Comparison of ENCODE assay signal across 32 mouse cellular contexts in genomic region chr19:12421680-12422079, GRCm38 (mm10). TPM values are rescaled to one million over a fixed set of nuclear protein-coding genes. Genes with fewer than 3 reads are reported as not detected.
DNase-seq lines count a peak whose midpoint lies in the region; ATAC-seq and TF ChIP-seq lines count a peak whose summit lies in the region.
"Had no signal": no experiment of that assay in that cellular context is flagged by ENCODE, and none has a peak within 500 bp of the region (broad histone marks: within the 10 kb centered on the region; RNA-seq: fewer than 3 reads in every experiment).

No protein-coding gene starts in this region.

- peak; percentile 7 for TF ChIP-seq RAD21 in MEL (IDR thresholded peaks at IDR 0.05; ENCODE audit: low read depth, low read length)

- H3K4me3 ChIP-seq in MEL (ENCODE audit: control insufficient read depth in 1 of 2, insufficient read depth in 1 of 2, low read depth in 2 of 2, low read length in 2 of 2) = no peak overlapping the region
- H3K4me3 ChIP-seq in hindbrain, embryonic 16.5 days (ENCODE audit: low read length) = no peak overlapping the region
- H3K4me3 ChIP-seq: embryonic facial prominence, embryonic 15.5 days; erythroblast, embryonic 14.5 days; forebrain, embryonic 10.5 days; heart, embryonic 13.5 days; hindbrain, embryonic 15.5 days had no signal

- no peaks in the 10 kb centered on the region for H3K9me3 ChIP-seq in MEL (replicated peaks; ENCODE audit: insufficient read depth, low read length)
- no peaks in the 10 kb centered on the region for H3K9me3 ChIP-seq in hindbrain, embryonic 16.5 days (ENCODE audit: control insufficient read depth, low read length)
- H3K9me3 ChIP-seq: embryonic facial prominence, embryonic 15.5 days; forebrain, embryonic 10.5 days; G1E; heart, embryonic 13.5 days; hindbrain, embryonic 15.5 days had no signal

- no peak overlapping the region for H3K4me2 ChIP-seq in hindbrain, embryonic 16.5 days (ENCODE audit: low read length)
- H3K4me2 ChIP-seq: embryonic facial prominence, embryonic 15.5 days; heart, embryonic 13.5 days; hindbrain, embryonic 15.5 days had no signal

- DNase-seq in 3T3-L1 (ENCODE audit: low read depth, low spot score) = peak; percentile 37
- peak; percentile 40 for DNase-seq in 416B (ENCODE audit: low read depth)
- peak; percentile 13 for DNase-seq in MEL (ENCODE audit: low read depth, low spot score)
- peak; percentile 21 for DNase-seq in R1 (ENCODE audit: low read depth, low spot score)
- no peak for DNase-seq in right cerebral cortex, adult 2 months (ENCODE audit: low spot score in 2 of 2)
- no peak for DNase-seq in adrenal gland, adult 2 months
- DNase-seq: adrenal gland, postnatal 10 days; cerebellum, adult 11 months; cerebellum, adult 8-10 months; cerebellum, postnatal 14 days; embryo, embryonic 11 days; gastrocnemius, postnatal 36 days; heart, adult 11 months; heart, postnatal 36 days; kidney, adult 18-20 months had no signal

- no peaks in the 10 kb centered on the region for H3K36me3 ChIP-seq in MEL (ENCODE audit: control insufficient read depth in 1 of 2, insufficient read depth in 2 of 2, low read length in 2 of 2)
- no peaks in the 10 kb centered on the region for H3K36me3 ChIP-seq in hindbrain, embryonic 16.5 days (ENCODE audit: control insufficient read depth, insufficient read depth, low read length)
- H3K36me3 ChIP-seq: embryonic facial prominence, embryonic 15.5 days; forebrain, embryonic 10.5 days; G1E; heart, embryonic 13.5 days; hindbrain, embryonic 15.5 days had no signal

- 0 out of 6 replicates have a peak, but pooled peaks of 1 of the 3 experiments have one; percentile 8 for TF ChIP-seq CTCF in MEL (IDR thresholded peaks at IDR 0.05 in 2 of 3, conservative IDR thresholded peaks at IDR 0.05 in 1 of 3; ENCODE audit: control insufficient read depth in 1 of 3, insufficient read depth in 1 of 3, low read depth in 2 of 3, low read length in 3 of 3, poor library complexity in 1 of 3, severe bottlenecking in 1 of 3)

- ATAC-seq in hindbrain, embryonic 16.5 days = no peak
- ATAC-seq: forebrain, embryonic 14.5 days; inflammation-experienced regulatory T-cells, adult 6 months had no signal

- no peak for TF ChIP-seq EP300 in MEL (IDR thresholded peaks at IDR 0.05; ENCODE audit: low read depth in 1 of 2, low read length in 2 of 2)

- TF ChIP-seq POLR2A in MEL (IDR thresholded peaks at IDR 0.05; ENCODE audit: control insufficient read depth in 1 of 2, insufficient read depth in 1 of 2, low read depth in 1 of 2, low read length in 2 of 2, poor library complexity in 1 of 2) = no peak

- peaks cover 0 to 1% of the 10 kb centered on the region in 2 experiments; a peak in 1 of 4 replicates for H3K27me3 ChIP-seq in MEL (ENCODE audit: control insufficient read depth in 1 of 2, insufficient read depth in 2 of 2, low read length in 2 of 2)
- H3K27me3 ChIP-seq in hindbrain, embryonic 16.5 days (replicated peaks; ENCODE audit: control insufficient read depth, insufficient read depth, low read length) = no peaks in the 10 kb centered on the region
- H3K27me3 ChIP-seq: embryonic facial prominence, embryonic 15.5 days; heart, embryonic 13.5 days; hindbrain, embryonic 15.5 days had no signal

- WGBS in hindbrain, embryonic 16.5 days = 86% methylated on average over 1 of the region's 1 CpGs

- no peaks in the 10 kb centered on the region for H3K4me1 ChIP-seq in MEL (ENCODE audit: control insufficient read depth in 1 of 2, insufficient read depth in 2 of 2, low read length in 2 of 2)
- H3K4me1 ChIP-seq in hindbrain, embryonic 16.5 days (ENCODE audit: control insufficient read depth, insufficient read depth, low read depth, low read length) = no peaks in the 10 kb centered on the region
- H3K4me1 ChIP-seq: embryonic facial prominence, embryonic 15.5 days; forebrain, embryonic 10.5 days; heart, embryonic 13.5 days; hindbrain, embryonic 15.5 days had no signal

- H3K79me2 ChIP-seq in MEL (ENCODE audit: control insufficient read depth, insufficient read depth, low read length, poor library complexity) = no peaks in the 10 kb centered on the region

- H3K9ac ChIP-seq in MEL (ENCODE audit: control insufficient read depth, low read depth, low read length, poor library complexity, severe bottlenecking) = no peak overlapping the region
- no peak overlapping the region for H3K9ac ChIP-seq in hindbrain, embryonic 16.5 days (ENCODE audit: low read depth, low read length)
- H3K9ac ChIP-seq: embryonic facial prominence, embryonic 15.5 days; heart, embryonic 13.5 days; hindbrain, embryonic 15.5 days had no signal

- H3K27ac ChIP-seq in MEL (ENCODE audit: control insufficient read depth, low read depth, low read length) = no peak overlapping the region
- no peak overlapping the region for H3K27ac ChIP-seq in hindbrain, embryonic 16.5 days (ENCODE audit: low read depth, low read length)
- H3K27ac ChIP-seq: embryonic facial prominence, embryonic 15.5 days; forebrain, embryonic 10.5 days; heart, embryonic 13.5 days; hindbrain, embryonic 15.5 days had no signal

TF ChIP-seq in MEL, 35 proteins besides CTCF, POLR2A, EP300 and RAD21:
- TF ChIP-seq ZNF384 (IDR thresholded peaks at IDR 0.05; ENCODE audit: low read depth, low read length) (peak; percentile 54), MYC (IDR thresholded peaks at IDR 0.05; ENCODE audit: low read depth, low read length) (no peak)

RNA-seq across cellular contexts. Expression of gene Olfr1441, which starts 4.4 kb away (rescaled TPM):
- not detected in 2 replicates for total RNA-seq in MEL (2012; rRNA removed)
- under 1 TPM in 1 of 2 experiments, not detected in 1; 0.03 TPM for polyA plus RNA-seq in MEL (2012; ENCODE audit: insufficient read depth in 1 of 2, insufficient read length in 2 of 2, low read depth in 1 of 2, low replicate concordance in 2 of 2, missing spikeins in 1 of 2)
- not detected in 2 replicates for polyA plus RNA-seq in hindbrain, embryonic 16.5 days (2015; fragmentation: Nextera tagmentation; extraction: Ambion mirVana)
- not detected for total RNA-seq in adrenal gland, adult 2 months (2021)
- not detected in 2 replicates for polyA plus RNA-seq in adrenal gland, adult 2 months (2012; rRNA removed)
- total RNA-seq: adrenal gland, postnatal 10 days; adrenal gland, postnatal 4 days; common myeloid progenitor, adult 5-6 weeks; gastrocnemius, adult 8-10 months; gastrocnemius, postnatal 36 days; heart, postnatal 36 days had no signal
- polyA plus RNA-seq: brain, embryonic 14.5 days; C2C12; embryonic facial prominence, embryonic 11.5 days; erythroblast, embryonic 14.5 days; forebrain, embryonic 10.5 days; forebrain, embryonic 14.5 days; G1E; heart, embryonic 13.5 days; heart, postnatal 0 days; hindbrain, embryonic 11.5 days; hindbrain, embryonic 15.5 days; inflammation-experienced regulatory T-cells, adult 6 months had no signal

RNA-seq across cellular contexts. Expression of gene Pfpl, which starts 6.0 kb away (rescaled TPM):
- not detected in 2 replicates for total RNA-seq in MEL (2012; rRNA removed)
- polyA plus RNA-seq in MEL (2012; ENCODE audit: insufficient read depth in 1 of 2, insufficient read length in 2 of 2, low read depth in 1 of 2, low replicate concordance in 2 of 2, missing spikeins in 1 of 2) = not detected
- polyA plus RNA-seq in hindbrain, embryonic 16.5 days (2015; fragmentation: Nextera tagmentation; extraction: Ambion mirVana) = not detected in 2 replicates
- total RNA-seq in adrenal gland, adult 2 months (2021) = not detected
- polyA plus RNA-seq in adrenal gland, adult 2 months (2012; rRNA removed) = not detected in 2 replicates
- total RNA-seq: adrenal gland, postnatal 10 days; adrenal gland, postnatal 4 days; common myeloid progenitor, adult 5-6 weeks; gastrocnemius, adult 8-10 months; gastrocnemius, postnatal 36 days; heart, postnatal 36 days had no signal
- polyA plus RNA-seq: brain, embryonic 14.5 days; C2C12; embryonic facial prominence, embryonic 11.5 days; embryonic facial prominence, embryonic 15.5 days; erythroblast, embryonic 14.5 days; forebrain, embryonic 10.5 days; forebrain, embryonic 14.5 days; G1E; heart, embryonic 13.5 days; heart, postnatal 0 days; hindbrain, embryonic 11.5 days; hindbrain, embryonic 15.5 days; inflammation-experienced regulatory T-cells, adult 6 months had no signal

RNA-seq across cellular contexts. Expression of gene Olfr1440, which starts 34.6 kb away (rescaled TPM):
- not detected in 2 replicates for total RNA-seq in MEL (2012; rRNA removed)
- polyA plus RNA-seq in MEL (2012; ENCODE audit: insufficient read depth in 1 of 2, insufficient read length in 2 of 2, low read depth in 1 of 2, low replicate concordance in 2 of 2, missing spikeins in 1 of 2) = under 1 TPM in 1 of 2 experiments, not detected in 1; 0.01 TPM
- polyA plus RNA-seq in hindbrain, embryonic 16.5 days (2015; fragmentation: Nextera tagmentation; extraction: Ambion mirVana) = not detected in 2 replicates
- not detected for total RNA-seq in adrenal gland, adult 2 months (2021)
- polyA plus RNA-seq in adrenal gland, adult 2 months (2012; rRNA removed) = not detected in 2 replicates
- total RNA-seq: adrenal gland, postnatal 10 days; adrenal gland, postnatal 4 days; common myeloid progenitor, adult 5-6 weeks; gastrocnemius, adult 8-10 months; gastrocnemius, postnatal 36 days; heart, postnatal 36 days had no signal
- polyA plus RNA-seq: brain, embryonic 14.5 days; C2C12; embryonic facial prominence, embryonic 11.5 days; erythroblast, embryonic 14.5 days; forebrain, embryonic 10.5 days; forebrain, embryonic 14.5 days; G1E; heart, embryonic 13.5 days; heart, postnatal 0 days; hindbrain, embryonic 11.5 days; hindbrain, embryonic 15.5 days; inflammation-experienced regulatory T-cells, adult 6 months had no signal

RNA-seq across cellular contexts. Expression of gene Mpeg1, which starts 38.9 kb away (rescaled TPM):
- not detected in 2 replicates for total RNA-seq in MEL (2012; rRNA removed)
- under 1 TPM in 1 of 2 experiments, not detected in 1; 0.07 TPM for polyA plus RNA-seq in MEL (2012; ENCODE audit: insufficient read depth in 1 of 2, insufficient read length in 2 of 2, low read depth in 1 of 2, low replicate concordance in 2 of 2, missing spikeins in 1 of 2)
- 0.66 and 0.77 TPM in 2 replicates for polyA plus RNA-seq in hindbrain, embryonic 16.5 days (2015; fragmentation: Nextera tagmentation; extraction: Ambion mirVana)
- 10 to 100 TPM; 28.3 to 31.6 TPM for total RNA-seq in adrenal gland, adult 2 months (2021)
- 3.1 and 4.1 TPM in 2 replicates for polyA plus RNA-seq in adrenal gland, adult 2 months (2012; rRNA removed)
- polyA plus RNA-seq: G1E had no signal

Comparison
In these comparisons a context has a peak if more than half of its experiments do, and no peak if none do; other contexts are left out.
1. DNase-seq: peak in 3T3-L1 (single experiment), 416B (single experiment), MEL (single experiment) and R1 (single experiment); none in right cerebral cortex, adult 2 months (0 of 2) and adrenal gland, adult 2 months (single experiment).